Mouse (Mus musculus) hindbrain, postnatal 0 days (tissue): ENCODE measurements around the gene Cers6. TPM values are rescaled to one million over a fixed set of nuclear protein-coding genes. Genes with fewer than 3 reads are reported as not detected.

Experiments
- ATAC-seq: fragments of 200-750 bp; cut with Nextera tagmentation; 2 replicates; pipeline ENCODE4 v1.8.0; 2017; ENCODE audit warnings: mild to moderate bottlenecking, moderate TSS enrichment, moderate library complexity
- DNase-seq: peaks from one replicate; pipeline ENCODE4 v3.0.0-alpha.2; 2015; ENCODE audit warnings: low spot score
- H3K27ac ChIP-seq: fragments of 300-500 bp; sonication (generic); 2 replicates; pipeline ENCODE4 v1.5.1; 2014; ENCODE audit warnings: mild to moderate bottlenecking
- H3K27me3 ChIP-seq: fragments of 300-500 bp; sonication (generic); 2 replicates; pipeline ENCODE4 v1.6.1; 2014; ENCODE audit warnings: low read length, mixed read lengths; ENCODE audit not compliant: insufficient read depth
- H3K36me3 ChIP-seq: fragments of 300-500 bp; sonication (generic); 2 replicates; pipeline ENCODE4 v1.6.1; 2014; ENCODE audit warnings: low read length, mixed read lengths; ENCODE audit not compliant: insufficient read depth
- H3K4me1 ChIP-seq: fragments of 300-500 bp; sonication (generic); 2 replicates; pipeline ENCODE4 v1.6.1; 2014; ENCODE audit warnings: antibody characterized with exemption, low read length, mixed read lengths; ENCODE audit not compliant: insufficient read depth
- H3K4me2 ChIP-seq: fragments of 300-500 bp; sonication (generic); 2 replicates; pipeline ENCODE4 v1.6.1; 2014; ENCODE audit warnings: low read depth, mild to moderate bottlenecking, low read length, moderate library complexity, mixed read lengths
- H3K4me3 ChIP-seq: fragments of 300-500 bp; sonication (generic); 2 replicates; pipeline ENCODE4 v1.5.1; 2014; ENCODE audit warnings: low read length
- H3K9ac ChIP-seq: fragments of 300-500 bp; sonication (generic); replicated peaks from 2 replicates; pipeline ENCODE4 v1.6.1; 2014; ENCODE audit warnings: mild to moderate bottlenecking, low read length, moderate library complexity, mixed read lengths
- H3K9me3 ChIP-seq: fragments of 300-500 bp; sonication (generic); 2 replicates; pipeline ENCODE4 v1.6.1; 2016; ENCODE audit warnings: low read length, mixed read lengths
- CTCF ChIP-seq: IDR thresholded peaks from 2 replicates; pipeline ENCODE4 v1.5.1; 2016; ENCODE audit warnings: antibody characterized with exemption, control low read depth, low read depth
- WGBS: fragments of 180-500 bp; shearing (Covaris S2); extraction: QIAGEN DNeasy Blood & Tissue Kit; methylation state at CpG from one replicate; pipeline ENCODE4 v1.1.7; 2014; 5-methylcytosine and 5-hydroxymethylcytosine counted together
- polyA plus RNA-seq: library from polyadenylated mRNA; unstranded; fragments of >200 nt; fragmentation: Nextera tagmentation; extraction: Ambion mirVana; gene quantifications from 2 replicates; pipeline ENCODE4 v1.2.1, GENCODE M21; 2015
- total RNA-seq: library from RNA; depleted of rRNA; stranded (reverse); fragments of >200 nt; gene quantifications from 2 replicates; pipeline ENCODE4 v1.2.3, GENCODE M21; 2014

The Cers6 gene
- total and polyA plus RNA-seq, 2 experiments from 2014 or later = 25.8 to 58.7 TPM

- no peaks in the 10 kb centered on the region for H3K36me3 ChIP-seq
- DNase-seq = no peak
- no peaks in the 10 kb centered on the region for H3K4me1 ChIP-seq
- H3K4me3 ChIP-seq = no peak overlapping the region
- TF ChIP-seq CTCF = no peak
- H3K27ac ChIP-seq = no peak overlapping the region
- no peak overlapping the region for H3K4me2 ChIP-seq
- 77% methylated on average over 4 of the region's 4 CpGs for WGBS
- ATAC-seq = no peak
- no peak overlapping the region for H3K9ac ChIP-seq
- H3K9me3 ChIP-seq = no peaks in the 10 kb centered on the region
- no peaks in the 10 kb centered on the region for H3K27me3 ChIP-seq
These were observed 56.3 kb downstream of the Cers6 start for GRCm38 (mm10) chr2:68917524-68917923.

- DNase-seq = no peak
- H3K27me3 ChIP-seq = no peaks in the 10 kb centered on the region
- no peak for ATAC-seq
- H3K36me3 ChIP-seq = no peaks in the 10 kb centered on the region
- no peak overlapping the region for H3K4me3 ChIP-seq
- H3K4me2 ChIP-seq = no peak overlapping the region
- no peak overlapping the region for H3K27ac ChIP-seq
- TF ChIP-seq CTCF = no peak
- H3K4me1 ChIP-seq = no peaks in the 10 kb centered on the region; the same call in 1 of the 2 replicates
- 77% methylated on average over 9 of the region's 9 CpGs for WGBS
- H3K9ac ChIP-seq = no peak overlapping the region
- no peaks in the 10 kb centered on the region for H3K9me3 ChIP-seq
These were observed 63.1 kb downstream of the Cers6 start for GRCm38 (mm10) chr2:68924344-68924743.

GRCm38 (mm10) chr2:68925542-68925941, 64.3 kb downstream of the Cers6 start:
- DNase-seq (no peak), ATAC-seq (no peak)
- no peaks in the 10 kb centered on the region for H3K27me3 ChIP-seq
- no peaks in the 10 kb centered on the region for H3K9me3 ChIP-seq
- no peaks in the 10 kb centered on the region for H3K36me3 ChIP-seq
- H3K27ac ChIP-seq = no peak overlapping the region
- no peak overlapping the region for H3K4me3 ChIP-seq
- no peak overlapping the region for H3K9ac ChIP-seq
- no peak for TF ChIP-seq CTCF
- WGBS = 78% methylated on average over 6 of the region's 6 CpGs
- H3K4me2 ChIP-seq = no peak overlapping the region
- H3K4me1 ChIP-seq = no peaks in the 10 kb centered on the region; the same call in 1 of the 2 replicates

GRCm38 (mm10) chr2:68926913-68927790, 65.9 kb downstream of the Cers6 start:
- ATAC-seq = no peak
- no peak for TF ChIP-seq CTCF
- H3K9me3 ChIP-seq = no peaks in the 10 kb centered on the region
- H3K27ac ChIP-seq = no peak overlapping the region
- no peak overlapping the region for H3K4me2 ChIP-seq
- no peaks in the 10 kb centered on the region for H3K27me3 ChIP-seq
- no peak for DNase-seq
- H3K4me3 ChIP-seq = no peak overlapping the region
- H3K36me3 ChIP-seq = no peaks in the 10 kb centered on the region
- 73% methylated on average over 10 of the region's 10 CpGs for WGBS
- H3K4me1 ChIP-seq = no peaks in the 10 kb centered on the region; the same call in 1 of the 2 replicates
- no peak overlapping the region for H3K9ac ChIP-seq

GRCm38 (mm10) chr2:68932240-68932639, 71.0 kb downstream of the Cers6 start:
- ATAC-seq (no peak), DNase-seq (no peak)
- Histone ChIP-seq H3K27me3 (no peaks in the 10 kb centered on the region), H3K4me2 (no peak overlapping the region), H3K36me3 (no peaks in the 10 kb centered on the region), H3K27ac (no peak overlapping the region), H3K9ac (no peak overlapping the region), H3K4me3 (no peak overlapping the region), H3K9me3 (no peaks in the 10 kb centered on the region), H3K4me1 (no peaks in the 10 kb centered on the region)
- WGBS = 78% methylated on average over 4 of the region's 4 CpGs
- TF ChIP-seq CTCF = no peak

GRCm38 (mm10) chr2:68932656-68933055, 71.4 kb downstream of the Cers6 start:
- WGBS = 74% methylated on average over 4 of the region's 4 CpGs
- no peak overlapping the region for H3K4me2 ChIP-seq
- no peaks in the 10 kb centered on the region for H3K27me3 ChIP-seq
- ATAC-seq (no peak), DNase-seq (no peak)
- no peaks in the 10 kb centered on the region for H3K9me3 ChIP-seq
- H3K36me3 ChIP-seq = no peaks in the 10 kb centered on the region
- H3K27ac ChIP-seq = no peak overlapping the region
- H3K4me1 ChIP-seq = no peaks in the 10 kb centered on the region
- H3K9ac ChIP-seq = no peak overlapping the region
- H3K4me3 ChIP-seq = no peak overlapping the region
- no peak for TF ChIP-seq CTCF

- Histone ChIP-seq H3K27ac (no peak overlapping the region), H3K4me3 (no peak overlapping the region), H3K4me2 (no peak overlapping the region), H3K9me3 (no peaks in the 10 kb centered on the region), H3K4me1 (no peaks in the 10 kb centered on the region), H3K9ac (no peak overlapping the region), H3K27me3 (no peaks in the 10 kb centered on the region), H3K36me3 (no peaks in the 10 kb centered on the region)
- WGBS = 85% methylated on average over 6 of the region's 6 CpGs
- no peak for TF ChIP-seq CTCF
- DNase-seq (no peak), ATAC-seq (no peak)
These were observed 73.4 kb downstream of the Cers6 start for GRCm38 (mm10) chr2:68934651-68935050.
